Mouse (Mus musculus) spleen, adult 2 months (tissue): ENCODE measurements around the gene Myadm. TPM values are rescaled to one million over a fixed set of nuclear protein-coding genes. Genes with fewer than 3 reads are reported as not detected.

Experiments used
- DNase-seq, 2 experiments: peaks; one replicate each; pipeline versions ENCODE4 v3.0.0 to v3.0.0-alpha.2; 2012 to 2021; ENCODE audit warnings: low spot score in 2 of 2, low read depth in 1 of 2
- H3K27ac ChIP-seq: fragments of 200-500 bp; 2 replicates; pipeline ENCODE4 v1.5.1; 2012; ENCODE audit warnings: low read length, inconsistent platforms; ENCODE audit not compliant: insufficient read depth
- H3K27me3 ChIP-seq: fragments of 200-500 bp; 2 replicates; pipeline ENCODE4 v1.6.1; 2012; ENCODE audit warnings: mild to moderate bottlenecking, moderate library complexity, low read length, inconsistent platforms; ENCODE audit not compliant: control insufficient read depth, insufficient read depth
- H3K36me3 ChIP-seq: fragments of 200-500 bp; 2 replicates; pipeline ENCODE4 v1.6.1; 2012; ENCODE audit warnings: mild to moderate bottlenecking, low read length, inconsistent platforms; ENCODE audit not compliant: control insufficient read depth, insufficient read depth
- H3K4me1 ChIP-seq: fragments of 200-500 bp; 2 replicates; pipeline ENCODE4 v1.6.1; 2011; ENCODE audit warnings: inconsistent platforms; ENCODE audit not compliant: control insufficient read depth, insufficient read depth, insufficient read length
- H3K4me3 ChIP-seq: fragments of 200-500 bp; 2 replicates; pipeline ENCODE4 v1.5.1; 2011; ENCODE audit warnings: mild to moderate bottlenecking, inconsistent platforms; ENCODE audit not compliant: insufficient read depth, insufficient read length; ENCODE audit errors: extremely low read depth
- CTCF ChIP-seq: fragments of 200-500 bp; IDR thresholded peaks from 2 replicates; pipeline ENCODE4 v1.5.1; 2011; ENCODE audit warnings: mild to moderate bottlenecking, inconsistent platforms; ENCODE audit not compliant: insufficient read depth, insufficient read length, insufficient replicate concordance; ENCODE audit errors: extremely low read depth
- POLR2A ChIP-seq: fragments of 200-500 bp; IDR thresholded peaks from 2 replicates; pipeline ENCODE4 v1.6.1; 2011; ENCODE audit warnings: low read depth, low read length, inconsistent platforms
- WGBS: fragments of 180-500 bp; shearing (Covaris S2); methylation state at CpG from one replicate; pipeline ENCODE4 v1.1.7; 2018; 5-methylcytosine and 5-hydroxymethylcytosine counted together
- polyA plus RNA-seq: library from polyadenylated mRNA; depleted of rRNA; stranded (reverse); fragments of >200 nt; gene quantifications from 2 replicates; pipeline ENCODE4 v1.2.3, GENCODE M21; 2012; rRNA removed

The Myadm gene
- polyA plus RNA-seq, 1 experiment, result 126 TPM

GRCm38 (mm10) chr7:3339010-3339409, 50.1 kb downstream of the Myadm start:
- Histone ChIP-seq H3K4me3 (no peak overlapping the region), H3K27ac (no peak overlapping the region), H3K4me1 (no peaks in the 10 kb centered on the region), H3K36me3 (no peaks in the 10 kb centered on the region), H3K27me3 (no peaks in the 10 kb centered on the region)
- 89% methylated on average over 11 of the region's 11 CpGs for WGBS
- TF ChIP-seq POLR2A, result no peak
- TF ChIP-seq CTCF, result no peak
- no peak for DNase-seq

DNA sequence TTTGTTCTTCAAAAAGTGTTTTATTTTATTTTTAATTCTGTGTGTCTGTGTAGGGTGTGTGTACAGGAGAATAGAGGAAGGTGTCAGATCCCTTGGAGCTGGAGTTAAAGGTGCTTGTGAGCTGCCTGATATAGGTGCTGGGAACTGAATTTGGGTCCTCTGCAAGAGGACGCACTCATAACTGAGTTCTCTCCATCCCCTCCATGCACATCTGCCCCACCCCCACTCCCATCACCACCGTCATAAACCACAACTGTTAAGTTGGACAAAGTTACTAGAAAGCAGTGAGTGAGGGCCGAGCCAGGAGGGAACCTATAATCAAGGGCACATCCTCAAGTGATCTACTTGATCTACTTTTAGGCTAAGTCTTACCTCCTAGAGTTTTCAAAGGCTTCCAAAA, 55.0 kb downstream of the Myadm start:
- TF ChIP-seq POLR2A (no peak), CTCF (no peak)
- WGBS, result 78% methylated on average over 3 of the region's 3 CpGs
- H3K27ac ChIP-seq, result no peak overlapping the region
- DNase-seq, result no peak
- no peak overlapping the region for H3K4me3 ChIP-seq
- no peaks in the 10 kb centered on the region for H3K36me3 ChIP-seq
- no peaks in the 10 kb centered on the region for H3K4me1 ChIP-seq
- H3K27me3 ChIP-seq, result no peaks in the 10 kb centered on the region

- no peak for DNase-seq
- H3K27me3 ChIP-seq, result no peaks in the 10 kb centered on the region
Observed at GRCm38 (mm10) chr7:3345301-3345700, 56.4 kb downstream of the Myadm start.

GRCm38 (mm10) chr7:3347366-3348287, 58.7 kb downstream of the Myadm start:
- Histone ChIP-seq H3K4me1 (no peaks in the 10 kb centered on the region), H3K36me3 (no peaks in the 10 kb centered on the region), H3K27me3 (no peaks in the 10 kb centered on the region), H3K4me3 (no peak overlapping the region), H3K27ac (no peak overlapping the region)
- TF ChIP-seq CTCF (no peak), POLR2A (no peak)
- 80% methylated on average over 20 of the region's 20 CpGs for WGBS
- DNase-seq, result no peak

More at GRCm38 (mm10) chr7:3345301-3345700, 56.4 kb downstream of the Myadm start:
- no peaks in the 10 kb centered on the region for H3K4me1 ChIP-seq
- no peak for TF ChIP-seq POLR2A
- no peak for TF ChIP-seq CTCF
- no peak overlapping the region for H3K27ac ChIP-seq
- H3K36me3 ChIP-seq, result no peaks in the 10 kb centered on the region
- H3K4me3 ChIP-seq, result no peak overlapping the region
- 95% methylated on average over 3 of the region's 3 CpGs for WGBS

DNA sequence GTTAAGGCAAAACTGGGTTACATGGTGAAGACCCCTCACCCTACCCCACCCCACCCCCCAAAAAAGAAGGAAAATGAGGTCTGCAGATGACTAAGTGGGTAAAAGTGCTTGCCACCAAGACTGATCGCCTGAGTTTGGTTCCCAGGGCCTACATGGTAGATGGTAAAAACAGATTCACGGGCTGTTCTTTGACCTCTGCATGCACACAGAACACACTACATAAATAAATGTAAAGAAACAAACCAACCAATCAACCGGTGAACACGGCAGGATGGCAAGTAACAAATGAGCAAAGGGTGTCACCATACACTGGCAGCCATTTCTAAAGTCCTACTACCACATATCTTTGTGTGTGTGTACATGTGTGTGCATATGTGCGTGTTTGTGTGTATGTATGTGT, 59.4 kb downstream of the Myadm start:
- WGBS, result 81% methylated on average over 5 of the region's 5 CpGs
- no peak for TF ChIP-seq CTCF
- no peak for TF ChIP-seq POLR2A
- H3K27ac ChIP-seq, result no peak overlapping the region

GRCm38 (mm10) chr7:3349775-3350174, 60.9 kb downstream of the Myadm start:
- Histone ChIP-seq H3K27ac (no peak overlapping the region), H3K36me3 (no peaks in the 10 kb centered on the region), H3K4me1 (no peaks in the 10 kb centered on the region), H3K27me3 (no peaks in the 10 kb centered on the region), H3K4me3 (no peak overlapping the region)
- DNase-seq, result no peak
- WGBS, result 85% methylated on average over 9 of the region's 9 CpGs
- TF ChIP-seq POLR2A (no peak), CTCF (no peak)

More for the DNA sequence above, 59.4 kb downstream of the Myadm start:
- no peak overlapping the region for H3K4me3 ChIP-seq
- H3K27me3 ChIP-seq, result no peaks in the 10 kb centered on the region
- H3K36me3 ChIP-seq, result no peaks in the 10 kb centered on the region
- no peak for DNase-seq
- no peaks in the 10 kb centered on the region for H3K4me1 ChIP-seq

Other genes starting within 250 kb of the Myadm start
- gene AU018091, start 119.9 kb upstream of the Myadm start, polyA plus RNA-seq, result 0.02 TPM in 1 of 2 replicates, not detected in the other
- 0.46 and 0.63 TPM in 2 replicates for gene Nlrp12, start 39.3 kb upstream of the Myadm start, polyA plus RNA-seq
- gene Prkcg, start 99 bp downstream of the Myadm start, polyA plus RNA-seq, result 4.8 and 5.7 TPM in 2 replicates
- 1.1 and 1.3 TPM in 2 replicates for gene Cacng7, start 43.9 kb downstream of the Myadm start, polyA plus RNA-seq
- 1.8 and 3.0 TPM in 2 replicates for gene Cacng8, start 101.6 kb downstream of the Myadm start, polyA plus RNA-seq
- 0.11 and 0.15 TPM in 2 replicates for gene Cacng6, start 135.1 kb downstream of the Myadm start, polyA plus RNA-seq
- 0.48 and 0.54 TPM in 2 replicates for gene Tarm1, start 213.5 kb downstream of the Myadm start, polyA plus RNA-seq